Mouse (Mus musculus) sigmoid colon, adult 10 weeks (tissue): ENCODE measurements around the gene Schip1. TPM values are rescaled to one million over a fixed set of nuclear protein-coding genes. Genes with fewer than 3 reads are reported as not detected.

Source experiments
- polyA plus RNA-seq: library from polyadenylated mRNA; stranded (reverse); fragments of 350-450 nt; fragmentation: Illumina TruSeq; extraction: RNeasy Lipid Tissue Mini Kit (QIAGEN cat#74804); gene quantifications from one replicate; pipeline ENCODE4 v1.2.3, GENCODE M21; 2014; ENCODE audit warnings: low read depth, low replicate concordance

Schip1 gene
- polyA plus RNA-seq = 15.9 TPM

DNA sequence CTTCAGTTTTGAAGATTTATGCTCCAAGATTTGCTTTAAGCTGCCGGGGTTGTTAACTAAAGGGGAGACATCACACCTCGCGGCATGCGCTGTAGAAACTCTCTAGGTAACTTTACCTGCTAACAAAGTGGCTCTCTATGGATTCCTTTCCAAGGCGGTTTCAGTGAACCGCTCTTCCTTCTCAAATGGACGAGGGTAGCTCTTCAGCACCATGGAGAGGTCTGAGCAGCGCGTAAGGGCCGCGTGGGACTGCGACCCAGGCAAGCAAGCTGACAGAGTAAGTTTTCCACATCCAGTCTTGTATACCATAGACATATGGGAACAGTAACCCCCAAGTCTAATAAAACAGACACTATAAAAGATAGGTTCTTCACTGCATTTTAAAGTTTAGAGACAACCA lies at the start of gene Schip1:
Gene Schip1, plus strand, starts transcription at position 72 of the 400 bp plus-strand sequence.

Other genes starting within 250 kb of the Schip1 start
- gene Iqcj, start 172.6 kb upstream of the Schip1 start, polyA plus RNA-seq = not detected
- not detected for gene Iqschfp, start 172.6 kb upstream of the Schip1 start, polyA plus RNA-seq